Mouse (Mus musculus) kidney, embryonic 16.5 days (tissue): Measurements from ENCODE around the gene Lhpp. TPM values are rescaled to one million over a fixed set of nuclear protein-coding genes. Genes with fewer than 3 reads are reported as not detected.

Experiments
- ATAC-seq: fragments of 200-750 bp; cut with Nextera tagmentation; 2 replicates; pipeline ENCODE4 v1.8.0; 2017; ENCODE audit warnings: moderate TSS enrichment; ENCODE audit not compliant: low FRiP score, low TSS enrichment
- H3K27ac ChIP-seq: fragments of 300-500 bp; sonication (generic); 2 replicates; pipeline ENCODE4 v1.5.1; 2014; ENCODE audit warnings: low read length
- H3K27me3 ChIP-seq: fragments of 300-500 bp; sonication (generic); 2 replicates; pipeline ENCODE4 v1.6.1; 2014; ENCODE audit warnings: low read length, control low read depth, mixed read lengths; ENCODE audit not compliant: insufficient read depth
- H3K36me3 ChIP-seq: fragments of 300-500 bp; sonication (generic); 2 replicates; pipeline ENCODE4 v1.6.1; 2014; ENCODE audit warnings: low read length, control low read depth, mixed read lengths; ENCODE audit not compliant: insufficient read depth
- H3K4me1 ChIP-seq: fragments of 300-500 bp; sonication (generic); 2 replicates; pipeline ENCODE4 v1.6.1; 2014; ENCODE audit warnings: low read length, control low read depth, mixed read lengths; ENCODE audit not compliant: insufficient read depth
- H3K4me2 ChIP-seq: fragments of 300-500 bp; sonication (generic); replicated peaks from 2 replicates; pipeline ENCODE4 v1.6.1; 2014; ENCODE audit warnings: low read depth, low read length
- H3K4me3 ChIP-seq: fragments of 300-500 bp; sonication (generic); 2 replicates; pipeline ENCODE4 v1.5.1; 2014; ENCODE audit warnings: mild to moderate bottlenecking, low read length
- H3K9ac ChIP-seq: fragments of 300-500 bp; sonication (generic); replicated peaks from 2 replicates; pipeline ENCODE4 v1.6.1; 2014; ENCODE audit warnings: low read length
- H3K9me3 ChIP-seq: fragments of 300-500 bp; sonication (generic); 2 replicates; pipeline ENCODE4 v1.6.1; 2016; ENCODE audit warnings: low read length, control low read depth
- WGBS: fragments of 180-500 bp; shearing (Covaris S2); extraction: QIAGEN DNeasy Blood & Tissue Kit; methylation state at CpG from one replicate; pipeline ENCODE4 v1.1.7; 2014; 5-methylcytosine and 5-hydroxymethylcytosine counted together
- polyA plus RNA-seq: library from polyadenylated mRNA; unstranded; fragments of >200 nt; fragmentation: Nextera tagmentation; extraction: Ambion mirVana; gene quantifications from 2 replicates; pipeline ENCODE4 v1.2.1, GENCODE M21; 2015

Lhpp gene
- polyA plus RNA-seq, 1 experiment from 2014 or later, result 24.3 TPM

DNA sequence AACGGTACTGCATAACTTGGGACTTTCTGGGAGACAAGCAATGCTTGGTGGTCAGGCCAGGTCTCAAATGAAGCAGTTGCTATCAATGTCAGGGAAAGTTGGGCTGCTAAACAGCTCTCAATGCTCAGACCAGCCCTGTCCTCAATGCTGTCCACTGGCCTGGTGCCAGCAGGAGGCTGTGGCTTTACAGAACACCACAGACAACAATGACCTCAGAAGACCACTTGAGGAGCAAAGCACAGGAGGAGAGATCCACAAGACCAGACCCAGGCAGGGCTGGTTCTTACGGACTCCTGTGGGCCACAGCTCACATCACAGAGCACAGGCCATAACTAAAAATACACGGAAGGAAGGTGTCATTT, 143.9 kb downstream of the Lhpp start:
- peak overlapping the region; percentile 27 for H3K27ac ChIP-seq
- no peaks in the 10 kb centered on the region for H3K9me3 ChIP-seq
- peaks cover 15% of the 10 kb centered on the region for H3K4me1 ChIP-seq
- no peak overlapping the region for H3K4me3 ChIP-seq
- no peak overlapping the region for H3K4me2 ChIP-seq
- H3K36me3 ChIP-seq, result peaks cover 8% of the 10 kb centered on the region; the same call in 1 of the 2 replicates
- H3K27me3 ChIP-seq, result no peaks in the 10 kb centered on the region
- ATAC-seq, result no peak
- H3K9ac ChIP-seq, result no peak overlapping the region
- WGBS, result 36% methylated on average over 3 of the region's 3 CpGs

Other genes starting within 250 kb of the Lhpp start
- 172 and 186 TPM in 2 replicates for gene Oat, start 34.2 kb upstream of the Lhpp start, polyA plus RNA-seq
- not detected in 2 replicates for gene Nkx1-2, start 11.0 kb upstream of the Lhpp start, polyA plus RNA-seq
- gene Fam53b, start 203.2 kb downstream of the Lhpp start, polyA plus RNA-seq, result 22.5 and 23.3 TPM in 2 replicates
- 64.9 and 71.2 TPM in 2 replicates for gene Eef1akmt2, start 242.0 kb downstream of the Lhpp start, polyA plus RNA-seq
- gene Abraxas2, start 248.6 kb downstream of the Lhpp start, polyA plus RNA-seq, result 34.2 and 40.8 TPM in 2 replicates